Mouse (Mus musculus): ENCODE data around the gene Rab20.

The Rab20 gene

DNA sequence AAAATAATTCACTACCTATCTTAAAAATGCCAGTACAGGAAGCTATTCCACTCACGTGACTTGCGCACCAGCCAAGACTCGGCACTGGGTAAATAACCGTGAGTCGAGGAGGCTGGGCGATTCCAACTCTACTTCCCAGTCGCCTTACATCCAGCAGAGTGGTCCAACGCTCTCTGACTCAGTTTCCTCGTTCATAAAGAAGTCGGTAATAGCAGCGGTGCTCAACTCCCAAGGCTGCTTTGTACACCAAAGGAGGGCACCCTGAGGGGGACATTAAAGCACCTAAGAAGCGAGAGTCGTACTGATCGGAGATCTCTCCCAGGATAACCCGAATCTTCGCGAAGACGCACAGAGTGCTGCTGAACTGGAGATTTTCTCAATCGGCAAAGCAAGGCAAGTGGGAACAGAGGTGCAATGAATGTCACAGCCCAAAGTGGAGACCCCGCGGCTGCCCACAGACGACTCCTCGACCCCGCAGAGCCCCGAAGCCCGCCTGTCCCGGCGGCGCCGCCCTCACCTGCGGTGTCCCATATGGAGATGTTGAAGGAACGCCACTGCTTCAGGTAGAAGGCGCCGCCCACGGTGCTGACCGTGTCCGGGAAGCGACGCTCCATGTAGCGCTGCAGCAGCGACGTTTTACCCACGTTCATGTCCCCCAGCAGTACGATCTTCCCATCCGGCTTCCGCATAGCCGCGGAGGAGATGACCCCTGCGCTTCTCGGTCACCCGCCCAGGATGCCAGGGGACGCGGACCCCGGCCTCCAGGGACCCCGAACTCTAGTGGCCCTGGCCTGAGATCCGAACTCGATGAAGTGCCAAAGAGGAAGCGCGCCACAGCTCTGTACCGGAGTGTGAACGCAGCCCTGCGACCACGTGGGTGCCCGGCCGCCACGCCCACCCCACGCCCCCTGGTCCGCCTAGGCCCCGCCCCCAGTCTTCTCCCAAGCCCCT lies at the start of gene Rab20:
Rab20 (minus strand) TSS at position 900 of the 951 bp plus-strand sequence.
- ChIA-PET CTCF (interaction anchor here in 3 of 4 experiments (0.7 to 1.5 kb wide), 4 partner anchors 9 to 109 kb away, joined by 3 to 5 read pairs (median 3); no protein-coding TSS in a partner anchor), POLR2A (interaction anchor here in 2 of 4 experiments (0.6 to 1.7 kb wide), 9 partner anchors 15 to 82 kb away, joined by 3 to 5 read pairs (median 4); partner anchors contain the start of genes Ing1 (in 1 of the 2) and Naxd (in 1 of the 2))

GRCm38 (mm10) chr8:11523331-11523730 lies 44.8 kb upstream of the Rab20 start:
- POLR2A ChIA-PET: interaction anchor here in 3 of 4 experiments (0.5 to 6.2 kb wide), 15 partner anchors 8 to 211 kb away, joined by 3 to 47 read pairs (median 4); partner anchors contain the start of genes Ing1 (in 2 of the 3), Col4a1 (in 1 of the 3) and Col4a2 (in 1 of the 3)
- CTCF ChIA-PET: interaction anchor here in 2 of 4 experiments (0.6 to 1.3 kb wide), 2 partner anchors 24 to 104 kb away, joined by 3 to 6 read pairs; no protein-coding TSS in a partner anchor

- POLR2A ChIA-PET: no interaction called here
- CTCF ChIA-PET: interaction anchor here in 2 of 4 experiments (1.0 to 1.2 kb wide), 2 partner anchors 12 to 98 kb away, joined by 3 read pairs; no protein-coding TSS in a partner anchor
Measured at GRCm38 (mm10) chr8:11518676-11519075, 40.2 kb upstream of the Rab20 start.

GRCm38 (mm10) chr8:11518056-11518396 lies 39.5 kb upstream of the Rab20 start:
- ChIA-PET POLR2A (interaction anchor here in 2 of 4 experiments (0.6 to 1.9 kb wide), 3 partner anchors 12 to 37 kb away, joined by 3 to 5 read pairs (median 3); partner anchors contain the start of genes Ing1 (in 1 of the 2) and Naxd (in 1 of the 2)), CTCF (interaction anchor here in 2 of 4 experiments (0.6 kb wide), 2 partner anchors 11 to 86 kb away, joined by 3 read pairs; no protein-coding TSS in a partner anchor)

DNA sequence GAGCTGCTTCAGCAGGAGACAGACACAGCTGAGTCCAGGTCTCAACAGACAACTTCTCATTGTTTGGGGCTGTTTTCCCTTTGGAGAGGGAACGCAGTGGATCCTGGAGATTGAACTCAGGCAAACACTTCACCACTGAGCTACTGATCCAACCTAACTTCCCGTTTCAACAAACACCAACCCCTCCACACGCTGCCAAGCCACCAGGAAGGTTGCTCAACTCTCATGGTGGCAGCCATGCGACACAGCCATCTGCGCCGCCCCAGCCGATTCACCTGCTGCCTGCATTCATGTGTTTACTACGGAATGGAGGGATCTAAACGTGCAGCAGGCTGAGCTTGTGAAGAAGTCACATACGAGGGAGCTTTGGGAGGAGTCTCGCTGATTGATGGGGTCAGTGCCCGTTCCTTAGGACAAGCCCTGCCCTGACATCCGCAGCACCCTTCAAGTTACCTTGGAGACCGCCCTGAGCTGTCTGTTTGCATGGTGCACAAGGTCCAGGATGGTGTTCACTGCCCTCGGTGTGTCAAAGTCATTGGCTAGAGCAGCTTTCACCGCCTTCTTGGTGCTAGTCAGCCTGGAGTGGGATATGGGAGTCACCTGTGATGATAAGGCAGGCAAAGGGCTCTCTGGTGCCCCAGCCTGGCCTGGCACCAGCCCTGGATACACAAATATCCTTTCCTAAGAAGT lies 39.0 kb upstream of the Rab20 start:
- ChIA-PET CTCF (interaction anchor here in 3 of 4 experiments (0.5 to 1.5 kb wide), 5 partner anchors 11 to 822 kb away, joined by 3 to 4 read pairs (median 3); no protein-coding TSS in a partner anchor), POLR2A (interaction anchor here in 2 of 4 experiments (0.6 to 1.9 kb wide), 6 partner anchors 11 to 238 kb away, joined by 3 to 5 read pairs (median 3); partner anchors contain the start of genes Ing1 (in 1 of the 2) and Naxd (in 1 of the 2))

GRCm38 (mm10) chr8:11516292-11516691 lies 37.8 kb upstream of the Rab20 start:
- POLR2A ChIA-PET: interaction anchor here in 3 of 4 experiments (0.6 to 1.9 kb wide), 6 partner anchors 9 to 879 kb away, joined by 3 to 6 read pairs (median 4); partner anchors contain the start of genes Ing1 (in 1 of the 3), Naxd (in 1 of the 3) and Sox1 (in 1 of the 3)
- CTCF ChIA-PET: interaction anchor here in 1 of 4 experiments (1.5 kb wide), 1 partner anchor 31 kb away, joined by 3 read pairs; no protein-coding TSS in a partner anchor

DNA sequence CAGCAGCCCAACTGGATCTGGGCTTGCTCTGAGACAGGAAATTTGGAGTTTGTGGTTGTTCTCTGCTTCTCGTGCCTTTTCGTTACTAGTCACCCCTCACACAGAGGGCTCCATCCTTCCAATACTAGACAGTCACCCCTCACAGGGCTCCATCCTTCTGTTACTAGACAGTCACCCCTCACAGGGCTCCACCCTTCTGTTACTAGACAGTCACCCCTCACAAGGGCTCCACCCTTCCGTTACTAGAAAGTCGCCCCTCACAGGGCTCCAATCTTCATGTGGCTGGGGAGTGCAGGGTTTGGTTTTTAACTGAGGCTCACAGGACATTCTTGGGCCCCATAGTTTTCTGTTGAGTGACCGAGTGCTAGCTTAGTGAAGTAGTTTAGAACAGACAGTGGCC lies 34.7 kb upstream of the Rab20 start:
- ChIA-PET CTCF (interaction anchor here in 1 of 4 experiments (0.7 kb wide), 1 partner anchor 99 kb away, joined by 3 read pairs; no protein-coding TSS in a partner anchor), POLR2A (interaction anchor here in 2 of 4 experiments (0.9 to 2.0 kb wide), 10 partner anchors 9 to 103 kb away, joined by 3 to 7 read pairs (median 3); partner anchors contain the start of gene Naxd (in 1 of the 2))

- POLR2A ChIA-PET: interaction anchor here in 2 of 4 experiments (0.9 to 2.2 kb wide), 13 partner anchors 11 to 103 kb away, joined by 3 to 8 read pairs (median 3); partner anchors contain the start of genes Ing1 (in 1 of the 2) and Naxd (in 1 of the 2)
- CTCF ChIA-PET: interaction anchor here in 1 of 4 experiments (0.7 kb wide), 1 partner anchor 99 kb away, joined by 3 read pairs; no protein-coding TSS in a partner anchor
Measured at GRCm38 (mm10) chr8:11512711-11513110, 34.2 kb upstream of the Rab20 start.

GRCm38 (mm10) chr8:11510971-11511370 lies 32.5 kb upstream of the Rab20 start:
- ChIA-PET POLR2A (interaction anchor here in 1 of 4 experiments (1.3 to 2.2 kb wide), 3 partner anchors 13 to 45 kb away, joined by 3 to 8 read pairs (median 5); partner anchors contain the start of gene Ing1), CTCF (interaction anchor here in 1 of 4 experiments (0.6 kb wide), 1 partner anchor 53 kb away, joined by 3 read pairs; no protein-coding TSS in a partner anchor)

DNA sequence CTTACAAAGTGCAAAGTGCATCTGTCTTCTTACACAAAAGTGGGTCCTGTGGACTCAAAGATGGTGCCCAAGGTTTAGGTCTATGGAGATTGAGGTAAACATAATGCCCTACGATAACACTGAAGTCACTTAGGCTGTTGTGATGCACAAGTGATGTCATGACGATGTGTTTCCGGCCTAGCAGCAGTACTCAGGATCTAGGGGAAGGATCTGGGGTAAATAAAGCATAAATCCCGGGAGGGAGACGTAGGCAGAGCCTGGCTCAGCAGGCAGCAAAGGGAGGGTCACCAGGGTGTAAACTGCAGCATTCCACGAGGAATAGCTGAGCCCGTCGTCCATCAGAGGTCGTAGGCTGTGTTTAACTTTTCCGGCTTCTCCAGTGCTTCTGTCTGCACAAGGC lies 30.4 kb upstream of the Rab20 start:
- POLR2A ChIA-PET: interaction anchor here in 2 of 4 experiments (0.9 to 1.4 kb wide), 2 partner anchors 11 to 47 kb away, joined by 3 to 4 read pairs; partner anchors contain the start of genes Ing1 (in 1 of the 2) and Naxd (in 1 of the 2)
- CTCF ChIA-PET: no interaction called here

- POLR2A ChIA-PET: interaction anchor here in 3 of 4 experiments (0.6 to 3.4 kb wide), 25 partner anchors 9 to 1372 kb away, joined by 3 to 14 read pairs (median 3); partner anchors contain the start of genes Ing1 (in 2 of the 3), Naxd (in 2 of the 3), 1700016D06Rik (in 1 of the 3) and Ankrd10 (in 1 of the 3)
- CTCF ChIA-PET: interaction anchor here (0.6 to 3.1 kb wide), 47 partner anchors 8 to 553 kb away, joined by 3 to 16 read pairs (median 5); partner anchors contain the start of genes 1700016D06Rik (in 1 of the 4), Ing1 (in 1 of the 4) and Naxd (in 1 of the 4)
Measured at GRCm38 (mm10) chr8:11506802-11507201, 28.3 kb upstream of the Rab20 start.

GRCm38 (mm10) chr8:11506074-11506473 lies 27.6 kb upstream of the Rab20 start:
- ChIA-PET POLR2A (interaction anchor here in 3 of 4 experiments (0.5 to 3.4 kb wide), 19 partner anchors 8 to 1373 kb away, joined by 3 to 14 read pairs (median 3); partner anchors contain the start of genes Ing1 (in 2 of the 3), Naxd (in 2 of the 3), 1700016D06Rik (in 1 of the 3) and Ankrd10 (in 1 of the 3)), CTCF (interaction anchor here (0.5 to 3.1 kb wide), 41 partner anchors 9 to 1151 kb away, joined by 3 to 16 read pairs (median 5); partner anchors contain the start of genes 1700016D06Rik (in 1 of the 4), Ing1 (in 1 of the 4) and Naxd (in 1 of the 4))

GRCm38 (mm10) chr8:11503476-11504232 lies 25.1 kb upstream of the Rab20 start:
- CTCF ChIA-PET: interaction anchor here in 2 of 4 experiments (0.6 kb wide), 2 partner anchors 165 to 265 kb away, joined by 3 read pairs; no protein-coding TSS in a partner anchor
- POLR2A ChIA-PET: interaction anchor here in 1 of 4 experiments (0.6 kb wide), 1 partner anchor 26 kb away, joined by 3 read pairs; no protein-coding TSS in a partner anchor

- ChIA-PET CTCF (no interaction called here), POLR2A (interaction anchor here in 2 of 4 experiments (1.0 to 5.2 kb wide), 7 partner anchors 8 to 212 kb away, joined by 3 to 39 read pairs (median 5); partner anchors contain the start of gene Ing1 (in 2 of the 2))
Measured at GRCm38 (mm10) chr8:11498786-11499485, 20.4 kb upstream of the Rab20 start.

DNA sequence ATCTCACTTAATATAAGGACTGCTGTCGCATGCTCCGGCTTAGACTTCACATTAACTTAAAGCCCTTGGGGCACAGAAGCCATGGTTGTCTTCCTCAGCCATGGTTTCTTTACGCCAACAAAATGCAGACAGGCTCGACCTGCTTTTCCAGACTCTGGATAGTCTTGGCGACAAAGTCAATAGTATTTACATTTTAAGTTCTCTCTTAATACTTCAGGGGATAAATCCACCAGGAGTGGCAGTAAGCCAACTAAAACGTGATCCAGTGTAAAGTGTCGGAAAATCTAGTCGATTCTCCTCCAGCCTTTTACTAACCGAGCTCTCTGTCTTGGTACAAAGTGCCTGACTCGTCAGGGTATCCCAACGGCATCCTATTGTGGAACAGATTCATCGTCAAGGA lies 19.8 kb upstream of the Rab20 start:
- CTCF ChIA-PET: interaction anchor here in 2 of 4 experiments (0.6 to 2.0 kb wide), 6 partner anchors 8 to 248 kb away, joined by 3 to 6 read pairs (median 6); partner anchors contain the start of gene Ing1 (in 1 of the 2)
- POLR2A ChIA-PET: interaction anchor here in 3 of 4 experiments (0.6 to 5.2 kb wide), 16 partner anchors 9 to 258 kb away, joined by 3 to 39 read pairs (median 4); partner anchors contain the start of gene Ing1 (in 2 of the 3)

Data from embryonic stem cell, embryonic (primary cell).